Mouse (Mus musculus) heart, embryonic 15.5 days (tissue): Measurements from ENCODE around the gene Nedd4. TPM values are rescaled to one million over a fixed set of nuclear protein-coding genes. Genes with fewer than 3 reads are reported as not detected.
A peak's percentile ranks its signal among the peaks of the same experiment; 100 is the strongest.

Experiments used
- ATAC-seq: fragments of 200-750 bp; cut with Nextera tagmentation; replicated peaks from 2 replicates; pipeline ENCODE4 v1.8.0; 2017; ENCODE audit warnings: low read depth, moderate TSS enrichment; ENCODE audit not compliant: insufficient number of reproducible peaks, insufficient read depth, low FRiP score
- H3K27ac ChIP-seq: fragments of 300-500 bp; sonication (generic); 2 replicates; pipeline ENCODE4 v1.5.1; 2015; ENCODE audit warnings: mild to moderate bottlenecking, inconsistent platforms
- H3K27me3 ChIP-seq: fragments of 300-500 bp; sonication (generic); 2 replicates; pipeline ENCODE4 v1.6.1; 2015; ENCODE audit warnings: inconsistent platforms
- H3K36me3 ChIP-seq: fragments of 300-500 bp; sonication (generic); 2 replicates; pipeline ENCODE4 v1.6.1; 2015; ENCODE audit warnings: mild to moderate bottlenecking, inconsistent platforms
- H3K4me1 ChIP-seq: fragments of 300-500 bp; sonication (generic); replicated peaks from 2 replicates; pipeline ENCODE4 v1.6.1; 2015; ENCODE audit warnings: inconsistent platforms
- H3K4me2 ChIP-seq: fragments of 300-500 bp; sonication (generic); 2 replicates; pipeline ENCODE4 v1.6.1; 2015; ENCODE audit warnings: inconsistent platforms, mild to moderate bottlenecking, moderate library complexity
- H3K4me3 ChIP-seq: fragments of 300-500 bp; sonication (generic); 2 replicates; pipeline ENCODE4 v1.5.1; 2015; ENCODE audit warnings: mild to moderate bottlenecking, inconsistent platforms
- H3K9ac ChIP-seq: fragments of 300-500 bp; sonication (generic); 2 replicates; pipeline ENCODE4 v1.6.1; 2015; ENCODE audit warnings: mild to moderate bottlenecking, inconsistent platforms
- H3K9me3 ChIP-seq: fragments of 300-500 bp; sonication (generic); replicated peaks from 2 replicates; pipeline ENCODE4 v1.6.1; 2016; ENCODE audit warnings: inconsistent platforms
- WGBS: fragments of 180-500 bp; shearing (Covaris S2); methylation state at CpG from one replicate; pipeline ENCODE4 v1.1.7; 2015; ENCODE audit warnings: mixed read lengths; 5-methylcytosine and 5-hydroxymethylcytosine counted together
- polyA plus RNA-seq: library from polyadenylated mRNA; unstranded; fragments of >200 nt; fragmentation: Nextera tagmentation; extraction: Ambion mirVana; gene quantifications from 2 replicates; pipeline ENCODE4 v1.2.1, GENCODE M21; 2015

Gene Nedd4
- polyA plus RNA-seq, 1 experiment from 2014 or later: 450 TPM

DNA sequence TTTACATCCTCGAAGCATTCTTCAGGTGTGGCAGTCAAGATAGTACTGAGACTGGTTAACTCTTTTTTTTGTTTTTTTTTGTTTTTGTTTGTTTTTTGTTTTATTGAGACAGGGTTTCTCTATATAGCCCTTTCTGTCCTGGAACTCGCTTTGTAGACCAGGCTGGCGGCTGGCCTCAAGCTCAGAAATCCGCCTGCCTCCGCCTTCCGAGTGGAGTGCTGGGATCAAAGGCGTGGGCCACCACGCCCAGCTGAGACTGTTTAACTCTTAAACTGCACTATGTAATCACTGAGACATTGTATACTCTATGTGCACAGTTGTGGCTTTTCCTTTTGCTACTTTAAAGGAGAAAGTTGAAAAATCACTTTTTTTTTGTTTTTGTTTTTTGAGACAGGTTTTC is 39.3 kb downstream of the Nedd4 start:
- Histone ChIP-seq H3K4me3 (no peak overlapping the region), H3K9me3 (no peaks in the 10 kb centered on the region), H3K27me3 (no peaks in the 10 kb centered on the region), H3K4me1 (peaks cover 67% of the 10 kb centered on the region), H3K36me3 (peaks cover 76% of the 10 kb centered on the region), H3K9ac (no peak overlapping the region), H3K4me2 (no peak overlapping the region), H3K27ac (peak overlapping the region; percentile 48)
- ATAC-seq: no peak
- WGBS: 66% methylated on average over 8 of the region's 8 CpGs

DNA sequence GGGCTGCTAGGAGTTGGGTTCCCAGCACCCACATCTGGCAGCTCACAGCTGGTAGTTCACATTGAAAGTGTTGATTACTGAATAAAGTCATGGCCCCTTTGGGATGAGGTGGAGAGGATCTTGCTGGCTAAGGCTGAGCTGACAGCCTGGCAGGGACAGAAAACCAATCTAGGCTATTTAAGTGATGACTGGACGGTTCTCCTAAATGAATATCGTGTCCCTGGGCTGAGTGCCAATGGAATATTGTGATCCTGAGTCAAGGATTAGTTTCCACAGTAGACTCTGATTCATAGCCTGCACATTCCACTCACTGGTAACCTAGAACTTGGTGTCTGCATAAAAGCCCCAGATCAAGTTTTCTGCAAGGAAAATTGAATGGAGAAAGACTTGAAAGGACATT is 39.9 kb downstream of the Nedd4 start:
- peak overlapping the region; percentile 48 for H3K27ac ChIP-seq
- H3K9ac ChIP-seq: no peak overlapping the region
- H3K4me2 ChIP-seq: no peak overlapping the region
- no peaks in the 10 kb centered on the region for H3K27me3 ChIP-seq
- ATAC-seq: no peak; the same call in 1 of the 2 replicates
- H3K4me1 ChIP-seq: peaks cover 63% of the 10 kb centered on the region
- peaks cover 70% of the 10 kb centered on the region for H3K36me3 ChIP-seq
- H3K4me3 ChIP-seq: no peak overlapping the region
- 7% methylated on average over 2 of the region's 2 CpGs for WGBS
- no peaks in the 10 kb centered on the region for H3K9me3 ChIP-seq

- ATAC-seq: no peak
- H3K27me3 ChIP-seq: no peaks in the 10 kb centered on the region
- WGBS: 95% methylated on average over 4 of the region's 4 CpGs
- H3K4me1 ChIP-seq: peaks cover 59% of the 10 kb centered on the region
- no peak overlapping the region for H3K4me3 ChIP-seq
- no peak overlapping the region for H3K4me2 ChIP-seq
- no peak overlapping the region for H3K9ac ChIP-seq
- no peak overlapping the region for H3K27ac ChIP-seq
- no peaks in the 10 kb centered on the region for H3K9me3 ChIP-seq
- H3K36me3 ChIP-seq: peaks cover 67% of the 10 kb centered on the region
These were observed 41.0 kb downstream of the Nedd4 start for GRCm38 (mm10) chr9:72703142-72703541.

GRCm38 (mm10) chr9:72703754-72704153 is 41.6 kb downstream of the Nedd4 start:
- H3K4me1 ChIP-seq: peaks cover 53% of the 10 kb centered on the region
- no peaks in the 10 kb centered on the region for H3K27me3 ChIP-seq
- H3K4me3 ChIP-seq: no peak overlapping the region
- ATAC-seq: no peak
- H3K9ac ChIP-seq: no peak overlapping the region
- H3K4me2 ChIP-seq: no peak overlapping the region
- 0 out of 2 replicates have a peak overlapping the region, but pooled peaks have one; percentile 7 for H3K27ac ChIP-seq
- H3K36me3 ChIP-seq: peaks cover 66% of the 10 kb centered on the region
- H3K9me3 ChIP-seq: no peaks in the 10 kb centered on the region
- 65% methylated on average over 6 of the region's 6 CpGs for WGBS

- WGBS: 86% methylated on average over 2 of the region's 2 CpGs
- Histone ChIP-seq H3K27me3 (no peaks in the 10 kb centered on the region), H3K36me3 (peaks cover 71% of the 10 kb centered on the region), H3K9ac (no peak overlapping the region), H3K9me3 (no peaks in the 10 kb centered on the region), H3K27ac (no peak overlapping the region), H3K4me2 (no peak overlapping the region), H3K4me1 (peaks cover 37% of the 10 kb centered on the region), H3K4me3 (no peak overlapping the region)
- ATAC-seq: no peak
These were observed 43.1 kb downstream of the Nedd4 start for GRCm38 (mm10) chr9:72705270-72705669.

DNA sequence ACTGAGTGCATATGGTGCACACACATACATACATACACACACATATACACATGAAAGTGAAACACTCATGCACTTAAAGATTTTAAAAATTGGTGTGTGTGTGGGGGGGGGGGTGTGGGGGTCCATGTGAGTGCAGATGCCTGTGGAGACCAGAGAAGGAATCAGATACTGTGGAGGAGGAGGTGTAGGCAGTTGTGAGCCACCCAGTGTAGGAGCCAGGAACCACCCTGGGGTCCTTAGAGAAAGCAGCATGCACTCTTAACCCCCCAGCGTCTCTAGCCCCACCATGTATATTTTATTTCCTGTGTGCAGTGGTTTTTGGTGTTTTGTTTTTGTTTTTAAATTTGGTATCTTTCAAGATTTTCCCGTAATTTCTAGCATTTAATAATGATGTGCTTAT is 45.9 kb downstream of the Nedd4 start:
- WGBS: 81% methylated on average over 2 of the region's 2 CpGs
- ATAC-seq: no peak
- no peak overlapping the region for H3K4me3 ChIP-seq
- H3K9me3 ChIP-seq: no peaks in the 10 kb centered on the region
- H3K36me3 ChIP-seq: peaks cover 73% of the 10 kb centered on the region
- no peak overlapping the region for H3K4me2 ChIP-seq
- no peak overlapping the region for H3K9ac ChIP-seq
- no peak overlapping the region for H3K27ac ChIP-seq
- H3K27me3 ChIP-seq: no peaks in the 10 kb centered on the region
- peaks cover 23% of the 10 kb centered on the region for H3K4me1 ChIP-seq

DNA sequence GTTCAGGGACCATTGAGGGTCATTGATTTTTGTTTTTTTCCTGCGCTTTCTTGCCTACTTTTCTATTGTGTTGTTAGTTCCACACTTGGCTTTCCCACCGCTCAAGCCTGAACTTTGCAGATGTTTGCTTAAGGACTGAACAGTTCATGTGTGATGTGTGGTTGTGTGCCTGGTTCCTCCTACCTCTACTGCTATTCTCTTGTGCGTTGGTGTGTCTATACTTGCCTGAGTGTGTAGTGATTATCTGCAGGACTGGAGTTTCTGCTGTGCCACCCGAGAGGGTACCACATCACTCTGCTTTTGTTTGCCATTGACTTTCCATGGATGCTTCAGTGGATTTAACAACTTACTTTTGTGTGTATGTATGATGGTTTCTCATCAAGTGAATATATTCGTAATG is 46.5 kb downstream of the Nedd4 start:
- peaks cover 71% of the 10 kb centered on the region for H3K36me3 ChIP-seq
- H3K4me3 ChIP-seq: no peak overlapping the region
- H3K4me2 ChIP-seq: no peak overlapping the region
- H3K4me1 ChIP-seq: peaks cover 19% of the 10 kb centered on the region
- H3K27ac ChIP-seq: no peak overlapping the region
- WGBS: 85% methylated on average over 5 of the region's 5 CpGs
- ATAC-seq: no peak
- H3K27me3 ChIP-seq: no peaks in the 10 kb centered on the region
- no peaks in the 10 kb centered on the region for H3K9me3 ChIP-seq
- H3K9ac ChIP-seq: no peak overlapping the region

DNA sequence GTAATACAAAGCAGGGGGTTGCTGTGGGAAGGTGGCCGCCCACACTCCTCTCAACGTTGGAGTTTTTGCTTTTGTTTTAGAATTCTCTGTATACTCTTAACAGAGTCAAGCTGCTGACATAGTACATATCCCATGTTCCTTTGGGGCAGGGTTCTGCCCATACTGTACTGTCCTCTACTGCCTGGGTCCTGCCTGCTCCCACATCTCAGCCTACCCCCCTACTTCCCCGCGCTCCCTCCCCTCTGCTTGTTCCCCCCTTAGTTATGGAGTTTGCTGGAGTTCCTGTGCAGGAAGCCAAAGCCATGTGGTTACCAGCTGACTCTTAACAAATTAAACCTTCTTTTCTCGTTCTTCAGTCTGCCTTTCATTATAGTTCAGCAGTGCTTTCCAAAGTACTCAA is 47.9 kb downstream of the Nedd4 start:
- Histone ChIP-seq H3K4me3 (no peak overlapping the region), H3K9ac (no peak overlapping the region), H3K9me3 (no peaks in the 10 kb centered on the region), H3K36me3 (peaks cover 71% of the 10 kb centered on the region), H3K4me1 (peaks cover 21% of the 10 kb centered on the region), H3K4me2 (no peak overlapping the region), H3K27ac (no peak overlapping the region), H3K27me3 (no peaks in the 10 kb centered on the region)
- ATAC-seq: no peak
- 80% methylated on average over 5 of the region's 5 CpGs for WGBS

- 68% methylated on average over 4 of the region's 4 CpGs for WGBS
- peaks cover 16% of the 10 kb centered on the region for H3K4me1 ChIP-seq
- H3K4me3 ChIP-seq: no peak overlapping the region
- ATAC-seq: no peak; the same call in 1 of the 2 replicates
- peak overlapping the region; percentile 24; the same call in 1 of the 2 replicates for H3K27ac ChIP-seq
- H3K36me3 ChIP-seq: peaks cover 83% of the 10 kb centered on the region
- no peaks in the 10 kb centered on the region for H3K27me3 ChIP-seq
- H3K4me2 ChIP-seq: no peak overlapping the region
- no peaks in the 10 kb centered on the region for H3K9me3 ChIP-seq
- no peak overlapping the region for H3K9ac ChIP-seq
These were observed 52.8 kb downstream of the Nedd4 start for GRCm38 (mm10) chr9:72714945-72715344.

- no peak overlapping the region for H3K4me2 ChIP-seq
- H3K36me3 ChIP-seq: peaks cover 86% of the 10 kb centered on the region
- no peaks in the 10 kb centered on the region for H3K9me3 ChIP-seq
- no peak for ATAC-seq
- WGBS: 84% methylated on average over 7 of the region's 7 CpGs
- H3K9ac ChIP-seq: no peak overlapping the region
- H3K4me3 ChIP-seq: no peak overlapping the region
- peaks cover 16% of the 10 kb centered on the region for H3K4me1 ChIP-seq
- no peak overlapping the region for H3K27ac ChIP-seq
- no peaks in the 10 kb centered on the region for H3K27me3 ChIP-seq
These were observed 54.1 kb downstream of the Nedd4 start for GRCm38 (mm10) chr9:72716200-72716599.

GRCm38 (mm10) chr9:72719143-72719542 is 57.0 kb downstream of the Nedd4 start:
- peaks cover 6% of the 10 kb centered on the region; the same call in 1 of the 2 replicates for H3K4me1 ChIP-seq
- H3K9ac ChIP-seq: no peak overlapping the region
- 77% methylated on average over 4 of the region's 4 CpGs for WGBS
- no peak overlapping the region for H3K4me2 ChIP-seq
- no peaks in the 10 kb centered on the region for H3K27me3 ChIP-seq
- H3K27ac ChIP-seq: no peak overlapping the region
- no peak overlapping the region for H3K4me3 ChIP-seq
- no peaks in the 10 kb centered on the region for H3K9me3 ChIP-seq
- ATAC-seq: no peak
- peaks cover 90% of the 10 kb centered on the region for H3K36me3 ChIP-seq

GRCm38 (mm10) chr9:72721221-72721620 is 59.1 kb downstream of the Nedd4 start:
- Histone ChIP-seq H3K4me2 (no peak overlapping the region), H3K27ac (no peak overlapping the region), H3K9ac (no peak overlapping the region), H3K9me3 (no peaks in the 10 kb centered on the region), H3K4me3 (no peak overlapping the region), H3K27me3 (no peaks in the 10 kb centered on the region), H3K36me3 (peaks cover 94% of the 10 kb centered on the region), H3K4me1 (0 out of 2 replicates have a peak, but pooled peaks cover 2% of the 10 kb centered on the region)
- WGBS: 77% methylated on average over 14 of the region's 14 CpGs
- no peak for ATAC-seq
